Mouse (Mus musculus) bone marrow macrophage, adult 2 months (primary cell): Measurements from ENCODE around the gene Sytl3.
"Not testable (repeated sequence)": the region's sequence is repeated elsewhere in the genome, so short reads cannot be mapped to it uniquely, and the experiment has no call there.

Source experiments
- CTCF ChIP-seq: IDR thresholded peaks from 2 replicates; pipeline ENCODE4 v1.5.1; 2012; ENCODE audit warnings: low read depth, mild to moderate bottlenecking, low read length, moderate library complexity
- POLR2A ChIP-seq: IDR thresholded peaks from 2 replicates; pipeline ENCODE4 v1.6.1; 2012; ENCODE audit warnings: mild to moderate bottlenecking, low read depth, low read length, borderline replicate concordance

DNA sequence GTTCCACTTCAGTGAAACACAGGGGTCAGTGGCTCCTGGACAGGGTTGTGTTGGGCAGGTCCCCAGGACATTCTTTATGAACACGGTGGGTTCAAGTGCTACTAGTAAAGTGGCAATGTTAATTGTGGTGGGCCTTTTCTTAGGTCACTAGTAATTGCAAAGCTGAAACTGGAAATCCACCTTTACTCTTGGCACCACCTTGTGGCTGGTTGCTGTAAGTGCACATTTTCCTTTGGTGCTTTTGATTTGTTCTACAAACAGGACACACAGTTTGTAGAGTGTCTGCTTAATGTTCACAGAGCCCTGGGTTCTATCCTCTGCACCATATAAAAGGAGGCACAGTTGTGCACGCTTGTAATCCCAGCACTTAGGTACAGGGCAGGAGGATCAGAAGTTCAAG is 32.7 kb downstream of the Sytl3 start:
- TF ChIP-seq CTCF, POLR2A: not testable (repeated sequence)
